In genomic region chr19:16437170-16437483, GRCm38 (mm10) we compare ENCODE assay signal across 10 mouse cellular contexts. TPM values are rescaled to one million over a fixed set of nuclear protein-coding genes. Genes with fewer than 3 reads are reported as not detected.
DNase-seq lines count a peak whose midpoint lies in the region; ATAC-seq and TF ChIP-seq lines count a peak whose summit lies in the region.
"Had no signal": no experiment of that assay in that cellular context is flagged by ENCODE, and none has a peak within 500 bp of the region (broad histone marks: within the 10 kb centered on the region; RNA-seq: fewer than 3 reads in every experiment).

No protein-coding gene starts in this region.

- H3K36me3 ChIP-seq in heart, embryonic 14.5 days (ENCODE audit: control insufficient read depth, insufficient read depth, low read length), result no peaks in the 10 kb centered on the region
- H3K36me3 ChIP-seq in ES-Bruce4 (ENCODE audit: control insufficient read depth, insufficient read depth, low read length, poor library complexity, severe bottlenecking), result no peaks in the 10 kb centered on the region
- no peaks in the 10 kb centered on the region for H3K36me3 ChIP-seq in hindbrain, embryonic 11.5 days (ENCODE audit: control insufficient read depth, insufficient read depth, low read length)
- H3K36me3 ChIP-seq in liver, embryonic 15.5 days (replicated peaks), result no peaks in the 10 kb centered on the region

- peaks cover 17 to 35% of the 10 kb centered on the region in 2 experiments for H3K4me1 ChIP-seq in heart, embryonic 14.5 days (ENCODE audit: control insufficient read depth in 2 of 2, insufficient read depth in 2 of 2, low read length in 2 of 2)
- peaks cover 6% of the 10 kb centered on the region for H3K4me1 ChIP-seq in ES-Bruce4 (ENCODE audit: control insufficient read depth, insufficient read depth, low read length)
- peaks cover 11% of the 10 kb centered on the region; the same call in 1 of the 2 replicates for H3K4me1 ChIP-seq in hindbrain, embryonic 11.5 days (replicated peaks; ENCODE audit: control insufficient read depth, insufficient read depth, low read length)
- peaks cover 25% of the 10 kb centered on the region for H3K4me1 ChIP-seq in liver, embryonic 15.5 days (replicated peaks)

- no peak overlapping the region for H3K9ac ChIP-seq in heart, embryonic 14.5 days (ENCODE audit: low read length)
- H3K9ac ChIP-seq in ES-Bruce4 (ENCODE audit: low read depth, poor library complexity, severe bottlenecking), result 0 out of 2 replicates have a peak overlapping the region, but pooled peaks have one; percentile 4
- no peak overlapping the region for H3K9ac ChIP-seq in hindbrain, embryonic 11.5 days (ENCODE audit: low read depth, low read length)
- no peak overlapping the region for H3K9ac ChIP-seq in liver, embryonic 15.5 days

- TF ChIP-seq EP300 in ES-Bruce4 (IDR thresholded peaks at IDR 0.05; ENCODE audit: insufficient read depth, low read depth, low read length), result no peak

- no peaks in the 10 kb centered on the region for H3K9me3 ChIP-seq in heart, embryonic 14.5 days (ENCODE audit: control insufficient read depth, low read length)
- no peaks in the 10 kb centered on the region for H3K9me3 ChIP-seq in ES-Bruce4 (replicated peaks; ENCODE audit: control insufficient read depth, insufficient read depth, low read length, poor library complexity, severe bottlenecking)
- H3K9me3 ChIP-seq in hindbrain, embryonic 11.5 days (ENCODE audit: control insufficient read depth, low read length), result no peaks in the 10 kb centered on the region
- H3K9me3 ChIP-seq in liver, embryonic 15.5 days (replicated peaks), result no peaks in the 10 kb centered on the region

- ATAC-seq in heart, embryonic 14.5 days (ENCODE audit: insufficient number of reproducible peaks, insufficient read depth, low FRiP score, low read depth), result no peak
- ATAC-seq in hindbrain, embryonic 11.5 days (ENCODE audit: low FRiP score), result no peak
- ATAC-seq in liver, embryonic 15.5 days (ENCODE audit: insufficient read depth), result no peak
- ATAC-seq: CD4-positive, CD25-positive, alpha-beta regulatory T cell, adult 4 months had no signal

- no peak overlapping the region for H3K27ac ChIP-seq in heart, embryonic 14.5 days (replicated peaks in 1 of 2; ENCODE audit: control insufficient read depth in 1 of 2, insufficient read depth in 1 of 2, low read depth in 2 of 2, low read length in 2 of 2)
- H3K27ac ChIP-seq in ES-Bruce4 (ENCODE audit: insufficient read depth, low read length), result no peak overlapping the region
- no peak overlapping the region for H3K27ac ChIP-seq in hindbrain, embryonic 11.5 days (ENCODE audit: low read depth, low read length)
- no peak overlapping the region for H3K27ac ChIP-seq in liver, embryonic 15.5 days (replicated peaks)

- H3K27me3 ChIP-seq in heart, embryonic 14.5 days (ENCODE audit: control insufficient read depth, insufficient read depth, low read length), result peaks cover 21% of the 10 kb centered on the region
- no peaks in the 10 kb centered on the region for H3K27me3 ChIP-seq in ES-Bruce4 (ENCODE audit: control insufficient read depth, insufficient read depth, low read length, poor library complexity, severe bottlenecking)
- H3K27me3 ChIP-seq in hindbrain, embryonic 11.5 days (ENCODE audit: control insufficient read depth, insufficient read depth, low read length), result peaks cover 32% of the 10 kb centered on the region
- H3K27me3 ChIP-seq in liver, embryonic 15.5 days, result peaks cover 36% of the 10 kb centered on the region

- no peak for TF ChIP-seq POLR2A in ES-Bruce4 (IDR thresholded peaks at IDR 0.05; ENCODE audit: insufficient read depth, low read length)

- DNase-seq in heart, adult 11 months, result no peak
- peak; percentile 14 for DNase-seq in hindbrain, embryonic 11.5 days (ENCODE audit: low spot score)
- no peak for DNase-seq in spleen, adult 12 weeks (ENCODE audit: low spot score)
- no peak for DNase-seq in right cerebral cortex, postnatal 25 days
- DNase-seq in cerebellum, adult 18-20 months, result no peak
- DNase-seq: adrenal gland, adult 8-10 months had no signal

- TF ChIP-seq CTCF in ES-Bruce4 (IDR thresholded peaks at IDR 0.05; ENCODE audit: low read depth, low read length), result no peak

- 71% methylated on average over 4 of the region's 4 CpGs for WGBS in heart, embryonic 14.5 days
- 12% methylated on average over 4 of the region's 4 CpGs for WGBS in hindbrain, embryonic 11.5 days
- WGBS in liver, embryonic 15.5 days (ENCODE audit: insufficient replicate concordance), result 46% methylated on average over 4 of the region's 4 CpGs

- peak overlapping the region in 1 of 2 experiments; percentile 39; a peak in 1 of 4 replicates for H3K4me3 ChIP-seq in heart, embryonic 14.5 days (ENCODE audit: control insufficient read depth in 1 of 2, insufficient read depth in 1 of 2, low read depth in 1 of 2, low read length in 2 of 2)
- H3K4me3 ChIP-seq in ES-Bruce4 (ENCODE audit: low read depth, low read length), result 0 out of 2 replicates have a peak overlapping the region, but pooled peaks have one; percentile 5
- H3K4me3 ChIP-seq in hindbrain, embryonic 11.5 days (ENCODE audit: low read depth, low read length), result no peak overlapping the region
- H3K4me3 ChIP-seq in liver, embryonic 15.5 days (replicated peaks), result peak overlapping the region; percentile 52

- 0 out of 2 replicates have a peak overlapping the region, but pooled peaks have one; percentile 74 for H3K4me2 ChIP-seq in heart, embryonic 14.5 days (ENCODE audit: low read length)
- no peak overlapping the region for H3K4me2 ChIP-seq in hindbrain, embryonic 11.5 days (replicated peaks; ENCODE audit: low read depth, low read length)
- H3K4me2 ChIP-seq in liver, embryonic 15.5 days, result peak overlapping the region; percentile 80

RNA-seq across cellular contexts. Expression of gene Gna14, which starts 1.6 kb away (rescaled TPM):
- polyA plus RNA-seq in heart, embryonic 14.5 days (2014; fragmentation: Nextera tagmentation; extraction: Ambion mirVana), result 0.78 and 0.94 TPM in 2 replicates
- 0.94 and 1.5 TPM in 2 replicates for polyA plus RNA-seq in ES-Bruce4 (2011; ENCODE audit: insufficient read depth, insufficient read length, low read depth, missing spikeins)
- polyA plus RNA-seq in hindbrain, embryonic 11.5 days (2014; fragmentation: Nextera tagmentation; extraction: Ambion mirVana), result 0.28 and 1.2 TPM in 2 replicates
- polyA plus RNA-seq in liver, embryonic 15.5 days (2015; fragmentation: Nextera tagmentation; extraction: Ambion mirVana), result 0.64 and 0.78 TPM in 2 replicates
